Mouse (Mus musculus) kidney, adult 8-10 months (tissue): Measurements from ENCODE around the gene Spata46.

Experiments
- DNase-seq, 2 experiments: peaks; one replicate each; pipeline ENCODE4 v3.0.0; 2022

Spata46 gene

DNA sequence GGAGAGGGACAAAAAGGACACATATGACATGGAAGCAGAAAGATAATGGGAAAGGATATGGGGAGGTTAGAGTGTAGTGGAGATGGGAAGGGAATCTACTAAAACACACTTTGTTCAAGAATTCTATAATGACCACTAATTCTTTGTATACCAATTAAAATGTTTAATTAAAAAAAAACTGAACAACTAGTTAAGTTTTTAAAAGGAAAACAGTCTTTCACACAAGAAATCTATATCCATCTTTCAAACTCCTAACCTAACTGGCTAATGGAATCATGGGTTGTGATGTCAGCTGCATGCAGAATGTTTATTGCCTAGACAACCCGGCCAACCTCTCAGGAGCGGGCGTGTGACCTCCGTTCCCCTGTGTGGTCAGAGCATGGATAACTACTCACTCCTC lies at the start of gene Spata46:
TSS of gene Spata46 (plus strand) at position 301 of the 400 bp plus-strand sequence.
- no peak for DNase-seq

DNA sequence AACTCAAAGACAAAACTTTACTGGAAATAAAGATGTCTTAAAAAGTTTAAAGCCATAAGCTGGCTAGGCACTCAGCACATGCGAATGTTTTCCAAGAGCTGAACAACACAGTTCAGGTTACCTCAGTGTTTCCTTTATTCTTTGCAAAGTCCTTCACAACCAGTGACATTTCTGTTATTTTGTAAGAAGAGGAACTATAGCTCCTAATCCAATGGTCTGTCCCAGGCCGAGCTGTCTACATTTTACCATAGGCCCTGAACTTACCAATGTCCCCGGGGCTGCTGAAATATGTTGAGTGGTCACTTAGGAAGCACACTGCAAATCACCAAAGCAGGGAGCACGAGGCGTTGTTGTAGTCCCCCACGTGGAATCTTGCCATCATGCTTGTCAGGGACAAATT lies 38.3 kb upstream of the Spata46 start:
- DNase-seq, result no peak

DNA sequence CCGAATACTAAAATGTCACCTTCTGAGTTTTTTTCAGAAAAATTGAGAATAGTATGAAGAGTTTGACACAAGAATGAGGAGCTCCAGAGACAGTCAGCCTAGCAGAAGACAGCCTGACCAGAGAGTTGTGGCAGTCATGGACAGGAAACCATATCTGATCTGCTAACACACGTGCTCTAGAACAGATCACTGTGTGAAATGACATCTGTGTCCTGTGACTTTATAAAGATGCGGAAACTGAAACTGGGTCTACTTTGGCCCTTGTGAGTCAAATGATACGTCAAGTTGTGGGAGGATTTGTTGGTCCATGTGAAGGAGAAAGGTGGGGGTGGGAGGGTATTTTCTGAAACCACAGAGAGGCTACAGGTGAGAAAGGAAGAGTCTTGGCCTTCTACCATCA lies 37.9 kb upstream of the Spata46 start:
- DNase-seq, result no peak

DNA sequence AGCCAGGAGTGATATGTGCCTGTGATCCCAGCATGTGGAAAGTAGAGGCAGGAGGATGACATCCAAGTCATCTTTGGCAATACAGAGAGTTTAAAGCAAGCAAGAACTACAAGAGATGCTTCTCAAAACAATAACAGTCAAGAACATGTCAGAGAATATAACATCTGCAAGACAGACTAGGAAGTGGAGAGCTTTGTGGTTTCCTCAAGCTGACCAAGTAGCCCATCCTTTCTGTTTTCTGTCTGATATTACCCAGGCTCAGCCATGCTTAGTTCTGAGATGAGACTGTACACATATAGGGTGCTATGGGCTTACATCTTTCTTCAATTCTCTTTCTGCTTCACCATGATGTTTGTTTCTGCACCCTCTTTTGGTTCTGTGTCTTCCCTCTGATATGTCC lies 35.4 kb upstream of the Spata46 start:
- no peak for DNase-seq

DNA sequence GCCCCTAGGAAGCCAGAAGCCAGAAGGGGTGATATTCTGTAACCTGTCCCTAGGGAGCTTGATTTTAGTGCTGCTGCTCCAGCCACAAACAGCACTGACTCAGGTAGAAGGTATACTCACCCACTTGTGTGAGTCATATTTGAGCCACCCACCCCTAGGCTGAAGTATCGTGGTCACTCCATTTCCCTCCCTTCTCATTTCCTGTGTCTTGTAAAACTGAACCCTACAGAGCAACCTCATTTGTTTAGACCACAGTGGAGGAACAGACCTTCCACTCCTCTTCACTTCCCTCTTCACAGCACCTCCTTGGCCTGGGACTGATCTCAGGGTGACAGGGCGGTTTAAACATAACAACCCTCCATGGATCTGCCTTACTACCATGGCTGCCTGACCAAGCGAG lies 31.6 kb upstream of the Spata46 start, which contains the start of gene Sh2d1b1:
TSS of gene Sh2d1b1 (plus strand) at position 305 of the 400 bp plus-strand sequence.
- DNase-seq, result no peak

DNA sequence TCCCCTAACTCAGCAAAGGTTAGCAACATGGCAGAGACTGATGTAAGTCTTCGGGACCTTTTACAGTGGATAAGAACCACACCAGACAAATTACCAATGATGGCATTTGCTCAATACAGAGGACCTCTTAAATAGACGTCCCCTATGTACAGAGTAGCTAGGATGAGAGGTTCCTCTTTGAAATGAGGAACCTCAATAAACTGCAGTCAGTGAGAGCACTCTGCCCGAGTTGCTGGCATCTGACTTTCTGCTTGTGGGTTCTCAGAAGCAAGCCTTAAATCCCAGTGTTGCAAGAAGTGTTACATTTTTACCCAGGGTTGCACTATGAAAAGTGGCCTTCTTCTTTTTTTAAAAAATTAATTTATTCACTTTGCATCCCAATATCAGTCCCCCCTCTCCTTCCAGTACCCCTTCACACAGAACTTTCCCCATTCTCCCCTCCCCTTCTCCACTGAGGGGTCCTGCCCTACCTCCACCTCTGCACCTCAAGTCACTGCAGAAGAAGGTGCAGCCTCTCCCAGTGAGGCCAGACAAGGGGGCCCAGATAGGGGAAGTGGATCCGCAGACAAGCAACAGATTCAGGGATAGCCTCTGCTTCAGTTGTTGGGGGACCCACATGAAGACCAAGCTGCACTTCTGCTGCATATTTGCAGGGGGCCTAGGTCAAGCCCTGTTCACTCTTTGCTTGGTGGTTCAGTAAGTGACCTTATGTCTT lies 26.0 kb upstream of the Spata46 start:
- no peak for DNase-seq

DNA sequence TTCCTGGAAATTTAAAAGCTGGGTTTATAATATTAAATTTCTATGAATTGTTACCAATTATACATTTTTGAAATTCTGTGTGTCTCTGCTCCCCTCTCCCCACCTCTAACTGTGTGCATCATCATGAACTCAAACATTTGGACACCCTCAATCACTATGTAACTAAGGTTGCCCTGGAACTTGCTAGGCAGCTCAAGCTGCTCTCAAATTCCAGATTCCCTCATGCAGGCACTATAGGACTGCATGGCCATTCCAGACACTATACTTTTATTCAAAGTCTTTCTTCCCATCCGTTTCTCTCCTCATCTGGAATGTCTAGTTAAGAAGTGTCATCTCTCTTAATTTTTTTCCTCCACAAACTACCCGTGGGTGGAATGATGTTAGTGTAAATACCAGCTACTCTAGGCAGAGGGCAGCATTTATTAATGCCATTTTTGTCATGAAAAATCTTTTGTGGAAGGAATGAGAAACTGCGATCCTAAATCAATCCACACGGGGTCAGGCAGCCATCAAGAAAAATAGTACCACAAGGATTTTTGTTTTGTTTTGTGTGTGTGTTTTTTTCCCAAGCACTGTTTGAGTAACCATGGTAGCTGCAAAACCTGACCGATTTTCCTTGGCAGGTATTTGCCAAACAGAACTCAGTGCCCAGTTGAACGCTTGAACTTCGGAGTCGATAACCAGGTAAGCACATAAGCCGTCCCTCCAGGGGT lies 16.2 kb upstream of the Spata46 start:
- peak; percentile 59 to 69 for DNase-seq

DNA sequence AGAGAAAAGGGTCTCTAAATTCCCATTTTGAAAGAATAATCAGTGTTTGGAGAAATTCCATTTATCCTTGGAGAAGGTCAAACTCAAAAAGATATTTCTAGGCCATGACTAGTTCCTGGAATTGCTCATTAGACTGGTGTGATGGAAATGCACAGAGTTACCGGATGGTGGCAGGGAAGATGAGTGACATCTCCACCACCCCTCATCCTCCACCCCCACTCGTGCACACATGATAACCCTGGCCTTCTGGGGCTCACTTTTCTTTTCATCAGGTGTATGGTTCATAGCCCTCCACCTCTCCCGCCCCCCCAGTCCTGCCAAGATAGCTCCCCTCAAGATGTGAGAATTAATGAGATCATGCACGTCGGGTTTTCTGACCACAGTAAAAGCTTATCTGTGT lies 15.3 kb upstream of the Spata46 start:
- DNase-seq, result no peak

DNA sequence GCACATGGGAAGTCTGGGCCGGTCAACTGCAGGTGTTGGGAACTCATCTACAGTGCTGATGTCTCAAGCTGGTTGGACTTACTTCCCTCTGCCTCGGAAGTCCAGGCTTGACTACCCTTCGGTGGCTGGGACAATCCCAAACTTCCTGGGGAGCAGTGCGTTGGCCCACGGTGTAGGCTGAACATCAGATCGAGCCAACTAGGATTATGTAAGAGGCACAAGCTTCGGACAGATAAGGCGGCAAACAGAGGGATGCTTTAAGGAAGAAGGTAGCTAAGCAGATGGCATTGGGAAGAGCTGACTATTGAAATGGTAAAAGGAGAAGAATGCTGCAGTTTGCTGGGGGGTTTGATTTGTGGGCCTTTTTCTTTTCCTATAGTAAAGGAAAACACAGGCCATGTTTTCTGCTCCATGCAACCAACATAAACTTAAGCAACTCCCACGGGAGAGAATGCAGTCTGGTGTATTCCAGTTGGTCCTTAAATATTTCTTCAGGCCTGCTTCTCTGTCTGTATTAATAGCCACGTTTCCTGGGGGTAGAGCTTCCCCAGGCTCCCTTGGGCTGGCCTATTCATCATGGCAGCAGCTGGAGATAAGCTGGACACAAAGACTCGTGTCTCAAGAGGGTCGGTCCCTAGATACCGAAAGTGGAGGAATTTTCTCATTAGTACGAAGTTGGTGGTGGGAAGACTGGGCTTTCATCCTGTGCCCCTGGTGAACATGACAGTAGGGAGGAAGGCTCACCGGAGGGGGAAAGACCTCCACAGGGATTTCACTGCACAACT lies 13.6 kb upstream of the Spata46 start:
- DNase-seq, result no peak

DNA sequence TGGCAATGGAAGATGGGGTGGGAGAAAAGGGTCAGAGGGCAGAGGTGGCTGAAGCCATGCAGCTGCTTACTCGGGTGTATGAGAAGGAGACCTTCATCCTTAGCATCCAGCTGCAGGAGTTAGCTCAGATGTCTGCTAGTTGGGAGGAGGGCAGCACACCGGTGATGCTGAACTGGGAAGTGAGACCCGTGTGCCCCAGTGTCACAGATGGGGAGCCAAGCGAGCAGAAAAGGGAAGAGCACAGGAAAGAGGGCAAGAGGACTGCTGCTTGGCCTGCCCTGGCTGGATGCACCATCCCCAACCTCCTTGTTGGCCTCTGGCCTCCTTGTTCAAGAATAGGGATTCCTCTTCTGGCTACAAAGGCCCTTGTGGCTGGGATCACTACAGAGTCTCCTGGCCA lies 9.1 kb upstream of the Spata46 start:
- no peak for DNase-seq

DNA sequence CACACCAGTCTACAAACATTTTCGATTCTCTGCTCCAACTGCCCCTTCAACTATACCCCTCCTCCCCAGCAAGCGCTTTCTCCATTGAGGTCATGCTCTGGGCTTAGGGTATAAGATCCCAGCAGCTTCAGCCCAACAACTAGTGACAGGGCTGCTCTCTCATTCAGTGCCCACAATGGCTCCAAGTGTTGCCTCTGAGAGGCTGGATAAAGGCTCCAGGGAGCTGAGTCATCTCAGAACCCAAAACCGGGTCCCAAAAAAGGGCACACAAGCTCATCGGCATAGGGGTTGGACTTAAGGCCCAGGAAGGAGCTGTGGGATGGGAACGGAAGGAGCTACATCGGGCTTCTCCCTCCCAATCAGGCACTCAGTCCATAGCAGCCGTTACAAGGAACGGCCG lies 6.9 kb upstream of the Spata46 start:
- DNase-seq, result no peak

DNA sequence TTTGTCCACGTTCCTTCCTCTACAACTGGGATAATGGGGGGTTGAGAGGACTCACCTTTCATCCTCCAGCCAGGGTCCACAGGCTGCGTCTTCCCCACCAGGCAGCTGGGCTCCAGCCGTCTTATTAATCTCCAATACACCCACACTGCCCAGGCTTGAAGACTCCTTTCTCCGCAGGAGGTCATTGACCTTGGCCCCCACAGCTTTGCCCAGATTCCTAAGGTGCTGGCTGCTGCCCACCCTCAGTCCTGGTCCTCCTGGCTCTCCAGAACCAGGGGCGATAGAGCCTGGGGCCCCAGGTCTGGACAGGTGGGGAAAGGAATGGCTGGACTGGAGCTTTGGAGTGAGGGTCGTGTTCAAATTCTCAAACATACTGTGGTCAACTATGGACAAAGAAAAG lies 6.1 kb upstream of the Spata46 start:
- DNase-seq, result no peak

DNA sequence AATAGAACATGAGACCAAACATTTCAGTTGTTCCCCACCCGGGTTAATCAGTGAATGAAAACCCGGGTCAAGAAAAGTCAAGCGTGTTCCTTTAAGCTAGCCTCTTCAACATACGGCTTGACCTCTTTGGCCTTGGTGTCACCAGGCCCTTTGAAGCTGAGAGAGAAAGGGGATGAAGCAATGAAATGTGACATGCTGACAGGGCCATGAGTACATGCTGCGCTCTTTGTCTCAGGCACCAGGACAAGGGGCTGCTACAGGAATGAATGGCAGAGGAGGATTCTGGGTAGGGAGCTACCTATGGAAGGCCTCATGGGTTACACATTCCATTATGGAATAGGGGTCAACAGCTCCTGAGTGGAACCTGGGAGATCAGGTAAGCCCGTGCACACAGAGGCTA lies 5.5 kb upstream of the Spata46 start:
- no peak for DNase-seq

DNA sequence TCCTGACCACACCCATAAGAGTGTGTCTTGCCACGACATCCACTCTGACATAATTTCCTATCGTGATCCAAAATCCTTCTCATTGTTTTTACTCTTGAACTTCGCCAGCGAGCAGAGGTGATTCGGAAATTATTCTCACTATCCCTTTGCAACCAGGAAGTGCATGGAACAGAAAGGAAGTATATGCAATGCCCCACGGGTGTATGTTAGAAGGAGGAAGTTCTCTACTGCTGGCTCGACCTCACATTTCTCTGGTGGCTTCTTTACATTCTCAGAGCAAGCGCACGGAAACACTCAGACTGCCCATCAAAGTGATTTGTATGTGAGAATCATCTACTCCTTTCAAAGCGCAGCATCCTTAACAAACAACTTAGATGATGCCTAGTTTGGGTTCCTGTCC lies 3.6 kb upstream of the Spata46 start:
- DNase-seq, result no peak

DNA sequence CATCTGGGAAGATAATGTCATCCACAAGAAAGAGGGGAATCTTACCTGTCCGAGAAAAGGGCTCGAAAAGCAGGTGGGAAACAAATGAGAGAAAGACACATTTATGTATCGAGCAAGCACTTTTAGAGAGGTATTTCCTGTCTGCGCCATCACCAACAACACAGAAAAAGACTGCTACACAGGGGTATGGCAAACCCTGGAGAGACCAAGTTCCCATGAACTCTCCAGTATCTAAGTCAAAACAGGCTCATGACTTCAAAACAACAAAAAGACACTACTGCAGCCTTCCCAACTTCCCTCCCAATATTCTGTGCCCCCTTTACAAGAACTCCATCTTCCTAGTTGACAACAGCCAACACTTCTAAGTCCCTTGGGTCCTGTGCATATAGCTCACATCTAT lies 2.4 kb upstream of the Spata46 start, which contains the start of gene Gm7694:
TSS of gene Gm7694 (minus strand) at position 101 of the 400 bp plus-strand sequence.
- no peak for DNase-seq

DNA sequence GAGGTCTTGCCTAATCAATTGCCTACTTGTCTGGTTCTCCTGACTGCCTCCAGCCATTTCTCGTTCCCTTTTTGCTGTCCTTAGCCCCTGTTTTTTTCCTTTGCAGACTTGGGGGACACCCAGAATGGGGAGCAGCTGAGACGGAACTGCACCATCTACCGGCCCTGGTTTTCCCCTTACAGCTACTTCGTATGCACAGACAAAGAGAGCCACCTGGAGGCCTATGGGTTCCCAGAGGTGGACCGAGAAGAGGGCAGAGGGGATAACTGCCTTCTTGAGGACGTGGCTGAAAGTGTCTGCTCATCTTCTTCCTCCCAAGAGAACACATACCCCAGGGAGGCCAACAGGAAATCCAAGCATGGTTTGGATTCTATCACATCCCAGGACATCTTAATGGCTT lies 2.8 kb downstream of the Spata46 start:
- no peak for DNase-seq

DNA sequence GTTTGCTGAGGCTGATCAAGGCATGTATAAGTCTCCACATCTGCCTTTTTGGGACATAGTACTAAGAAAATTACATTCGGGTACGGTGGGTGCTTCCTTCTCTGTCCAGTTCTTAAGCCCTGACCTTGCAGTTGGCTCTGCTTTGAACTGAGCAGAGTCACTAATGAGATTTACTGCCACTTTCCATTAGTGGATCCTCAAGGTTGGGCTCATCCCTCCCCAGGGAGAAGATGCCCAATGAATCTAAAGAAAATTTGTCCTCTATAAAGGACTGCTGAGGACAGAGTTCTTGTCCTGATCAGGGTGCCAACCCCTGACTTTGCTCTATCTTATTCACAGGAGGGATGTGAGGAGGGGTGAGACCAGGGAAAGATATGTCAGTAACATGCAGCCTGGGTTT lies 13.4 kb downstream of the Spata46 start:
- DNase-seq, result no peak

DNA sequence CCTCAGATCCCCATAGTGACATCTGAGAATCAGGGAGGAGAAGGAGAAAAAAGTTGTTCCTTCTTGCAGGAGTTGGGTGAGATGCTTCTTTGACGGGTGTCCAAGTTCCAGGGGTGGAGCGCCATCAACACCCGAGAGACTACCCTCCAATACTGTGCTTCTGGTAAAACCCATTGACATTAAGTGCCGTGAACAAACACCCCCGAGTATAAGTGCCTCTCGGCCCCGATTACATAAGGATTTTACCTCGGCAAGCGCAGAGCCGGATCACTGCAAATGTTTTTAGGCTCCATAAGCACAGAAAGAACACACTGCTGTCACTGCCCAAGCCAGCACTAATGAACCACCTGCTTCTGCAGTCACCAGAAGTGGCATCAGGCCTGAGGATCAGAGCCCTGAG lies 14.4 kb downstream of the Spata46 start:
- no peak for DNase-seq

DNA sequence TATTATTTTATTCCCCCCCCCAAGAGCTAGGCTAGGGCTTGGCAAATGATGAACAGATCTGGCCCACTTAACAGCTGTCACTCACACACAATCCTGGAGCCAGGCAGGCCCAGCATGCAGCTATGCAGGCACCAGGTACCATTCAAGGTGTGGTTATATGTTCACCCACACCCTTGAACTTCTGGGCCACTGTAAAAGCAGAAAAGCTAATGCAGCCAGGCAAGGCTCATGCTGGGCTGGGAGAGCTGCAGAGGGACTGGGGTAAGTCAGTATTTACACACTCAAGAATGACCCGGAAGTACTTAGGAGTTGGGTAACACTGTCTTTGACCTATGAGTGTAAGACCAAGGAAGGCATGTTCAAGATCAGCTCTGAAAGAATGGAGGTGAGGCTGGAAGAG lies 15.7 kb downstream of the Spata46 start:
- no peak for DNase-seq

DNA sequence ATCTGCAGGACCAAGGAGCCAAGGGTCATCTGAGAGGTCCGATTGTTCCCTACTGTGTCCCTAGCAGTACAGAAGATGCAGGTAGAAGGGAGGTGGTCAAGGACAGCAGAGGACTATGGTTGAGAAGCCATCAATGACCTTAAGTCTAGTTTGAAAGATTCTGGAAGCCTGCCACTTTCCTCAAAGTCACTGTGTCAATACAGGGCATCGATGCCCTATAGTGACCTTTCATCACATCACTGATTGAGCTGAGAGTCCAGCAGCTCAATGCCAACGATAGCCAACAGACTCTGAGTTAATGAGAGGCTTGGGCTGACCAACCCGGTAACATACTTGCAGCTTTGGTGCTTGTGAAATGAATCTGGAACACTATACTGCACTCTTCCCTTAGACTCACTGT lies 16.7 kb downstream of the Spata46 start:
- no peak for DNase-seq

DNA sequence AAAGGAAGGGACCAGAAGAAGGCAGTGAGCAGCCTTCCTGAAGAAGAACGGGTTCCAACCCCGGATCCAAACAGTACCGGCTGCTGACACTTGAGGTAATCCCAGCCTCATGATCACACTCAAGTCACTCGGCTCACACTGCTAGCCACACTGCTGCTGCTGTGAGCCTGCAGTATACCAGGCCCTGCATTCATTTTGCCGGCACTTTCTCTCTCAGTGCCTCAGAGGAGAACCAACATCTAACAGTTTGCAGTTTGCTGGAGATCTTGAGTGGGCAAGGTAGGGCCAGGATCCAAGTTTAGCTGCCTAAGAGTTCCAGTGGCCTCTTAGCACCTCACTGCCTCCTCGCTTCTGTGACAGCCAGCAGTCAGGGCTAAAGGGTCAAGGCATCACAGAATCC lies 23.3 kb downstream of the Spata46 start:
- no peak for DNase-seq

DNA sequence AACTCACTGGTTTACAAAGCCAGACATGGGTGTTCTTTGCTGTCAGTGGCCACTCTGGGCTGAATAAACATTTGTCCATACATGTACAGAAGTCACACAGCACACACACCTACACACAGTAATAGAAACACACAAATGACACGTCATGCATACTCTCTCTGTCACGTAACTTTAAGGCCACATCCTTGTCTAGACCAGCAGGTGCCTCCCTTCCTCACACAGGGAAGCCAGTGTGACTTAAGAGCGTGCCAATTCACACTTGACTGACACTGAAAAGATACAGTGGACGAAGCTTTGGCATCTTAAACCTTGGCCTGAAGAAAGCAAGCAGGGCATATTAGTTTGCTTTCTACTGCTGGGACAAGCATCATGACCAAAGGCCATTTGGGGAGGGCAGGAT lies 24.2 kb downstream of the Spata46 start:
- DNase-seq, result peak; percentile 5 to 11

DNA sequence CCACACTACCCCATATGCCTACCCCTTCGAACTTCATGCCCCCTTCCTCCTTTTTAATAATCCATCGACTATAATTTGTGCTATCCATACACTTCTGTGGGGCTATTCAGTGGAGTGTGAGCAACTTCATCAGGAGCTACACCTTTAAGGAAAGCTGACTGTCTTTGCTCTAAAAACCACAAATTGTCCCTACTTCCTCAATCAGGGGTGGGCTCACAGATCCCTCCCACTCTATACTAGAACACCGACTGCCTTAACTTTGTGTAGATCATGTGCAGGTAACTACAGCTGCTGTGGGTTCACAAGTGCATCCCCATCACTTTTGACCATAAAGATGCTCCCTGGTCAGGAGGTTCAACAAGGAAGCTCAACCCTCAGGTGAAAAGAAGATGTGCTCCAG lies 31.3 kb downstream of the Spata46 start:
- DNase-seq, result no peak

DNA sequence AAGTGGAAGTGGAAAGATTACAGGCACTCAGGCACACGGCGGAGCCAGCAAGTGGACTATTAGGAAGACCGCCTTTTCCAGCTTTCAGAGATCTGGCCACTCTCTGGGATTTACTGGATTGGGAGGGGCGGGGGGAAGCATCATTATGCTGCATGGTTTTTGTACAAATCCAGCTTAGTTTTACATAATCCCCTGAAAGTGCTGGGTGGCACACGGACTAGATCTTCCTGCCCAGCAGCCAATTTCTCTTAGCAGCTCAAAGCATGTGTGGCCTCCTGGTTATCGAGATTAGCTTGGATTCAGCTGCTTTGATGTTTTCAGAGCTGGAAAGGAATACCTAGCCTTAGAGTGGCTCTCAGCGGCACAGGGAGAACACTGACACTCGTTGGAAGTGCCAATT lies 34.5 kb downstream of the Spata46 start:
- no peak for DNase-seq
